Mouse (Mus musculus): ENCODE measurements around the gene Fggy.

- no peak for TF ChIP-seq POLR2A (IDR thresholded peaks at IDR 0.05; ENCODE audit: extremely low read depth, insufficient read depth, low read length)
- no peak for TF ChIP-seq CTCF (IDR thresholded peaks at IDR 0.05; ENCODE audit: low read depth, low read length)
Observed at GRCm38 (mm10) chr4:95649980-95650379, 92.7 kb downstream of the Fggy start.
